Mouse (Mus musculus): Measurements from ENCODE around the gene Gm21149.
"Not testable (repeated sequence)": the region's sequence is repeated elsewhere in the genome, so short reads cannot be mapped to it uniquely, and the experiment has no call there.

Gm21149 gene

GRCm38 (mm10) chr5:15476423-15476822 lies at the start of gene Gm21149:
TSS of gene Gm21149 (minus strand) at chr5:15476523.
- not testable (repeated sequence) for DNase-seq

DNA sequence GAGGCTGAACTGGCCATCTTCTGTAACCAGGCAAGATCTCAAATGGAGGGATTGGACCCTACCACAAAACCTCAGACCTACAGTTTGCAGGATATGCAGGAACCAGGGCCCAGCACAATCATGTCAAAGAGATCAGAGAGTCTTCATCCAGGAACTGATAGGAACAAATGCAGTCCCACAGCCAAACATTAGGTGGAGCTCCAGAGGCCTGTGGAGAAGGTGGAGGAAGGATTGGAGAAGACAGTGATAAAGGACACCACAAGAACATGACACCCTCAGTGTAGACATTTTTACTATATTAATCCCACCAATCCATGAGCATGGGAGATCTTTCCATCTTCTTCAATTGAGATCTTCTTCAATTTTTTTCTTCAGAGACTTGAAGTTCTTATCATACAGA lies 46.1 kb upstream of the Gm21149 start:
- not testable (repeated sequence) for DNase-seq

- DNase-seq, result not testable (repeated sequence)
Measured at GRCm38 (mm10) chr5:15522028-15522427, 45.7 kb upstream of the Gm21149 start.

DNA sequence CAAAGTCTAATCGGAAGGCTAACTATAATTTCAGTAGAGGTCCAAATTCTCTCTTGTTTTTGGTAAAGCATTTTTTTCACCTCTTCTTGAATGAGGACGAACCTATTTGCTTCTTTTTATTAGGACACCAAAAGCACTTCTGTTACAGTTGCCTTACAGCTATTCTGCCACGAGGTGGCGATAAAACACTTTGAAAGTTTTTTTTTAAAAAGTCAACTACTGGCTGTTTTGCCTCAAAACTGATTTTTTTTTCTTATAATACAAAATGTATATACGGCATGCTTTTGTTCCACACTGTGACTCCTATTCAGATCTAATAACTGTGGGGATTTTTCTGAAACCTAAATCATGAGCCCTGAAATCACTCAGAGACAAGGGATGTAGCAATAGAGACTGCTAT lies 44.1 kb upstream of the Gm21149 start:
- peak; percentile 10 for DNase-seq

- DNase-seq, result not testable (repeated sequence)
Measured at GRCm38 (mm10) chr5:15517150-15517549, 40.8 kb upstream of the Gm21149 start.

- not testable (repeated sequence) for DNase-seq
Measured at GRCm38 (mm10) chr5:15512236-15512635, 35.9 kb upstream of the Gm21149 start.

DNA sequence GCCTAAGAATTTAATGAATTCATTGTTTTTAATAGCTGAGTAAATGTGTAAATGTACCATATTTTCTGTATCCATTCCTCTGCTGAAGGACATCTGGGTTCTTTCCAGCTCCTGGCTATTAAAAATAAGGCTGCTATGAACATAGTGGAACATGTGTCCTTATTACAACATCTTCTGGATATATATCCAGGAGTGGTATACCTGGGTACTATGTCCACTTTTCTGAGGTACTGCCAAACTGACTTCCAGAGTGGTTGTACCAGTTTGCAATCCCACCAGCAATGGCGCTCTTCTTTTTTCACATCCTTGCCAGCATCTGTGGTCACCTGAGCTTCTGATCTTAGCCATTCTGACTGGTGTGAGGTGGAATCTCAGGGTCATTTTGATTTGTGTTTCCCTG lies 33.6 kb upstream of the Gm21149 start:
- DNase-seq, result not testable (repeated sequence)

DNA sequence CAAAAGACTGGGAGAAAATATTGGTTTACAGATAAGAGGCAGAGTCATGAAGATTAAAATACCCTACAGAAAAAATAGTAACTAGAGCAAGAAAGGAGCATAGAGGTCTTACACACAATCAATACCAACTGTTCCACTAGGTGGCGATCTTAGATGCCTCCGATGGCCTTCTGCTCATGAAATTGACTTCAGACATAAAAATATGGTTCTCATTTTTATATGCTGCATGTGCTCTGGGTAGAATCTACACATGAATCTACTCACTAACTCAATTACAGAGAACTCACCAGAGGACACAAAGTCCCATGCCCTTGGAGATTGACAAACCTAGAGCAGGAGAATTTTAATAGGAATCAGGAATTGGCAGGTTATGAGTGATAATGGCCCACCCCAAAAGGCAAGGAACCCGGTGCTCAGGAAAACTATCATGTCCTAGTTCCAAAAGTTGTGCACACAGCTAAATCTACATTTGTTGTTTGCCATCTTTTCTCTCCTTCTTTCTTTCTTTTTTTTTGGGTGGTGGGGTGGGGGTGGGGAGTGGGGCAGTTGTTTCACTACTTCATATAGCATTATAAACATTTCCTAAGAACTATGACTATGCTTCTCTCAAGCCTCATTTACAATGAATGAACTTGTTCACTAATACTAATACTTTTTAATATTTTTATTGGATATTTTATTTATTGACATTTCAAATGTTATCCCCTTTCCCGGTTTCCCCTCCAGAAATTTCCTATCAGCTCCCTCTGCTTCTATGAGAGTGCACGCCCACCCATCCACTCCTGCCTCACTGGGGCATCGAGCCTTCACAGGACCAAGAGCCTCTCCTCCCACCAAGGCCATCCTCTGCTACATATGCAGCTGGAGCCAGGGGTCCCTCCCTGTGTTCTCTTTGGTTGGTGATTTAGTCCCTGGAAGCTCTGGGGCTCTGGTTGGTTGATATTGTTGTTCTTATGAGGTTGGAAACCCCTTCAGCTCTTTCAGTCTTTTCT lies 32.4 kb upstream of the Gm21149 start:
- peak; percentile 14 for DNase-seq

- not testable (repeated sequence) for DNase-seq
Measured at GRCm38 (mm10) chr5:15507757-15508459, 31.6 kb upstream of the Gm21149 start.

- DNase-seq, result no peak
Measured at GRCm38 (mm10) chr5:15507309-15507619, 30.9 kb upstream of the Gm21149 start.

DNA sequence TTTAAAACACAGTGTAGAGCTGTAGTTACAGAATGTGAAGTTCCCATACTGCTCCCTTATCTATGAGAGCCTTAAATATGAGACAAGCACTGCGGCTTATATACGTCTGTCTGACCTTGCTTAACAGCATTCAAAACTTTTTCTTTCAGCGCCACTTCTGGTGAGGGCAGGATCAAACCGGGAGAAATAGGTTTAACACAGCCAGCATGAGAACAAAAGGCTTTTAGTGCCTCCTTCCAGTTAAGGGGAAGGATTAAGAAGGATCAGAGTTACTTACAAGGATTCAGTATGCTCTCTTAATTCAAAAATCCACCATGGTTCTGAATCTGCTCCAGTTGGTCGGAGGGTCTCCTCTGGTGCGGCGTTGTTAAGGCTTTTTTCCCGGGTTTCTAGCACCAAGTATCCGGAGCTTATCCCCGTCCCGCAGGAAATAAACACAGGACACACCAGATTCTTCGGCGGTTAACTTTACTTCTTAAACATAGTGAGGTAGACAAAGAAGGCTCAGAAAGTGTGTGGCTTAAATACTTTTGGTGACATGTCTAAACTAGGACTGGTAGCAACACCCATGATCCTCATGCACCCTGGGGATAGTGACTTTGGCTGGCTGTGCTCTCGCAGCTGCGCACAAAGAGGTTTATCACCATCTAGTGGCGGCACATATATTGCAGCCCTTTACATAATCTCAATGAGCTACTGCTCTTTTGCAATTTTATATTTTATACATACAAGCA lies 30.4 kb upstream of the Gm21149 start:
- peak; percentile 31 for DNase-seq

DNA sequence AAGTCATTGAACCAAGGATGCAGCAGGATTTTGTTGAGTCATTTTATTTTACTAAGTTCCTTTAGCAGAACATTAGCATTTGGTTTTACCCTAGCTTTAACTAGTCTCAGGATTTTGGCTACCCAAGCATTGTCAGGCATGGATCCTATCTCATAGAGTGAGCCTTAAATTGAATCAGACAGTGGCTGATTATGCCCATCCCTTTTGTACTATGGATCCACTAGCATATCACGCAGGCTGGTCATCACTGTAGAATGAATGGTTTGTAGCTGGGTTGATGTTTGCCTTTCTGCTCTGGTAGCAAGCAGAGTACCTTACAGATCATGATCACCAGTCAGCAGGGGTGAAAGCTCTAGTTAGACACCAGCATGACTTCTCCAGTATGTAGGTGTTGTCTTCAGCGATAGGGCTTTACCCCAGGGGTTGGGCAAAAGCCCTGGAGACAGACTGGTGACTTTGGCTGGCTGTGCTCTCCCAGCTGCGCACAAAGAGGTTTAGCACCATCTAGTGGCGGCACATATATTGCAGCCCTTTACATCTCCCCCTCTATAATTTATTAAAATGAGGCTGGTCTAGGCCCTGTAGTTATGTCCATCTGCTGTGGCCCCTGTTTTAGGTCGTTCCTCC lies 22.6 kb upstream of the Gm21149 start:
- peak; percentile 31 for DNase-seq

DNA sequence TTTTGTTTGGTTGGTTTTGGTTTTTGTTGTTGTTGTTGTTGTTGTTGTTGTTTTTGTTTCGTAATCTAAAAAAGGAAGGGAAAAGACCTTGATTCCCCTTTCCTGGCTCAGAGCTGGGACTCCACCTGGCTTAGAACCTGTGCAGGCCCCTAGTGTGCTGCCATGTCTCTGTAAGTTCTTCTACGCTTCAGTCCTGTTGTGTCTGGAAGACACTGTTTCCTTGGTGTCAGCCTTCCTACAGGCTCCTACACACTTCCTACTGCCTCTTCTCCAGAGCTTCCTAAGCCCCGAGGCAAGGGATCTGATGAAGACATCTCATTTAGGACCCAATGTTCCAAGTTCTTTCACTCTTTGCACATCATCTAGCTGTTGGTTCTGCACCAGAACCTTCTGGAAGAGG lies 22.0 kb upstream of the Gm21149 start:
- not testable (repeated sequence) for DNase-seq

- DNase-seq, result not testable (repeated sequence)
Measured at GRCm38 (mm10) chr5:15490934-15491333, 14.6 kb upstream of the Gm21149 start.

- no peak for DNase-seq
Measured at GRCm38 (mm10) chr5:15488743-15489142, 12.4 kb upstream of the Gm21149 start.

DNA sequence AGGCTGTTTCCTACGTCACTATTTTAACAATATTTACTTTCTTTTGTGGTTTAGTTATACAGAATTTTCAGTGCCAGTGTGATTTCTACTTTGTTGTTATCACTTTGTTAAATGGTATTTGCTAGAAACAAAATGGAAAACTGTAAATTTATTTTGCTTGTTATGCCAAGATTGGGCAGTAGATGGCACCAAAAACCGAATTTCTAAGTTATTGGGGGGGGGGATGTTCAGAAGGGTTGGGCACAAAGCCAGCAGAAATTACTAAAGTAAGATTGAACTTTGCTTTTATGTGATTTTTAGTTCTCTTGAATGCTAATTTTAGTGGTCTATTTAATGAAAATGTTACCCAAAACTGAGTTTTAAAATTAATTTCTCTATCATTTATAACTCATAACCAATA lies 8.3 kb upstream of the Gm21149 start:
- DNase-seq, result not testable (repeated sequence)

DNA sequence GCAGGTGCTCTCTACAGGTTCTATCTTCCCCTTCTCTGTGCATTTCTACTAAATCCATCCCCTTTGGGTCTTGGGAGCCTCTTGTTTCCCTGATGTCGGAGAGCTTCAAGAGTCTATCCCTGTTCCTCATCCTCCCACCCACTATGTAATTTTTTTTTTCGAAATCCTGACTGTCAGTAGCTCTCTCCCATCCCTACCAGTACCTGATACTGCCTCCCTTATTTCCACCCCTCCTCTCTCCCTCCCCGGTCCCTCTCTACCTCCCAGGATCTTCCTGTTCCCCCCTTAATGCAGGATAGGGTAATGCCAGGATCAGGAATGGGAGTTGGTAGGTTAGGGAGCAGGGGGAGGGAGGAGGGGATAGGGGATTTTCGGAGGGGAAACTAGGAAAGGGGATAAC lies 7.3 kb upstream of the Gm21149 start:
- not testable (repeated sequence) for DNase-seq

DNA sequence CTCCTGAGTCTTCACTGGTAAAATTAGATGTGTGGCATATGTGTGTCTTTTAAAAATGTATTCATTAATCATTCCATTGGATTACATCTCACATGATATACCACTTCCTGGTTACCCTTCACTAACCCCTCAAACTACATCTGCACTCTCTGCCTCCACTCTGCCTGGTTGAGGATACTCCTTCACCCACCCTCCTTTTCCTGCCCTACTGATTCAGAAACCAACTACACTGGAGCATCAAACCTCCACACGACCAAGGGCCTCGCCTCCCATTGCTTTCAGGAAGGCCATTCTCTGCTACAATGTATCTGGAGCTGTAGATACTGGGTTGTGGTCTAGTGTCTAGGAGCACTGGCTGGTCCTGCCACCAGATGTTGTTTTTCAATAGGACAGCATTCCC lies 6.5 kb upstream of the Gm21149 start:
- peak; percentile 11 for DNase-seq

DNA sequence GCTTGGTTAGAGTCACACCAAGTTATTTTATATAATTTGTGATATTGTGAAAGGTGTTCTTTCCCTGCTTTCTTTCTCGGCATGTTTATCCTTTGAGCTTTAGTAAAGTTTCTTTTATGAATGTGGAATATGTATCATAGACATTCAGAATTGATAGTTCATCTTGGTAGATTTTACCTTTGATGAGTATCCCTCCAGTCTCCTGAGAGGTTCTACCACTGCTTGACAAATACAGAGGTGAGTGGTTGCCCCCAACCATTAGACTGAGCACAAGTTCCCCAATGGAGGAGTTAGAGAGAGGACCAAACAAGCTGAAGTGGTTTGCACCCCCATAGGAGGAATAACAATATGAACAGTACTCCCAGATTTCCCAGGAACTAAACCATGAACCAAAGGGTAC lies 6.2 kb downstream of the Gm21149 start:
- not testable (repeated sequence) for DNase-seq

DNA sequence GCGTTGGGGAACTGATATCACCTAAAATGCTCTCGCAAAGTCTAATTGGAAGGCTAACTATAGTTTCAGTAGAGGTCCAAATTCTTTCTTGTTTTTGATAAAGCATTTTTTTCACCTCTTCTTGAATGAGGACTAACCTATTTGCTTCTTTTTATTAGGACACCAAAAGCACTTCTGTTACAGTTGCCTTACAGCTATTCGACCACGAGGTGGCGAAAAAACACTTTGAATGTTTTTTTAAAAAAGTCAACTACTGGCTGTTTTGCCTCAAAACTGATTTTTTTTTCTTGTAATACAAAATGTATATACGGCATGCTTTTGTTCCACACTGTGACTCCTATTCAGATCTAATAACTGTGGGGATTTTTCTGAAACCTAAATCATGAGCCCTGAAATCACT lies 8.6 kb downstream of the Gm21149 start:
- not testable (repeated sequence) for DNase-seq

DNA sequence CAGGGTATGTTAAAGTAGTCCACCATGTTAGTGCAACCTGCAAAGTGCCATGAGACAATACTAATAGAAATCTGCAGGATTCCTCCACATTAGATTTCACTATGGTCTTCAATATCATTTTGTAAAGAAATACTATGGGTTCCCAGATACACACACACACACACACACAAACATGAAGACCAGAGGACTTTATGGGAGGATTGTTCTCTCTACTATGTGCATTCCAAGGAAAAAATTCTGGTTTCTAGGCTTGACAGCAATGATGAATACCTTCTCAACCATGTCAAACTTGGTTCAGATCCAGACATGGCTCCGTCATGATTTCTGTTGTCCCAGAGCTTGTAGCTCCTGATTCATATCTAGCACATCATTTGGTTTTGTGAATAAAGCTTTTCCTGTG lies 10.1 kb downstream of the Gm21149 start:
- DNase-seq, result not testable (repeated sequence)

- peak; percentile 11 for DNase-seq
Measured at GRCm38 (mm10) chr5:15463561-15463960, 12.8 kb downstream of the Gm21149 start.

GRCm38 (mm10) chr5:15461613-15462012 lies 14.7 kb downstream of the Gm21149 start:
- DNase-seq, result not testable (repeated sequence)

All from kidney, postnatal 14 days (tissue).